Mouse (Mus musculus): ENCODE results near the gene Leng8.

- TF ChIP-seq CTCF (IDR thresholded peaks at IDR 0.05; ENCODE audit: low read depth) (no peak), EP300 (IDR thresholded peaks at IDR 0.05; ENCODE audit: low read depth) (no peak)
These were observed 12.0 kb upstream of the Leng8 start for GRCm38 (mm10) chr7:4124856-4125255.

All from liver, postnatal 0 days (tissue).